In the genomic region with DNA sequence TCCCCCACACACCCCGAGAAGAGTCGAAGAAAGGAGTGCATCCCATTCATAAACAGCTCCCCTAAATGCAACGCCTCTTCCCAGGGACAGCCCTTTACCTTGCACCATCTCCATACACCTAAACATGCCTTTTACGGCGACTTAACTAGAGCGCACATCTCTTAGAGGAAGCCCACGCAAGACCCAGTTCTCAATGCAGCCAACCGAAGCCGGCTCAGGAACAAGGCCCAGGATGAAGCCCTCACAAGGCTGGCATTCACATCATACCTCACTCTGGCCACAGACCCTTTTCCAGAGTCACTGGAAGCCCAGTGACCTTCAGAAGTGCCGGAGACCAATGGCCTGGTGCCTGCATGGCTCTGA, we compare ENCODE assay signal across 18 mouse cellular contexts. TPM values are rescaled to one million over a fixed set of nuclear protein-coding genes. Genes with fewer than 3 reads are reported as not detected.
DNase-seq lines count a peak whose midpoint lies in the region; ATAC-seq and TF ChIP-seq lines count a peak whose summit lies in the region.
"Had no signal": no experiment of that assay in that cellular context is flagged by ENCODE, and none has a peak within 500 bp of the region (broad histone marks: within the 10 kb centered on the region; RNA-seq: fewer than 3 reads in every experiment).

No protein-coding gene starts in this region.

- no peak overlapping the region for H3K9ac ChIP-seq in heart, embryonic 13.5 days
- H3K9ac ChIP-seq in kidney, postnatal 0 days (ENCODE audit: low read depth, low read length), result no peak overlapping the region
- no peak overlapping the region for H3K9ac ChIP-seq in stomach, embryonic 16.5 days (ENCODE audit: low read length)
- H3K9ac ChIP-seq in intestine, embryonic 16.5 days (ENCODE audit: low read depth, low read length), result no peak overlapping the region
- H3K9ac ChIP-seq: embryonic facial prominence, embryonic 15.5 days; forebrain, postnatal 0 days had no signal

- H3K36me3 ChIP-seq in heart, embryonic 13.5 days, result no peaks in the 10 kb centered on the region
- H3K36me3 ChIP-seq in kidney, postnatal 0 days (ENCODE audit: insufficient read depth, low read length), result 0 out of 2 replicates have a peak, but pooled peaks cover 2% of the 10 kb centered on the region
- H3K36me3 ChIP-seq in testis, adult 2 months (ENCODE audit: control insufficient read depth, insufficient read depth, low read length), result no peaks in the 10 kb centered on the region
- H3K36me3 ChIP-seq in stomach, embryonic 16.5 days (ENCODE audit: control insufficient read depth, insufficient read depth, low read length), result no peaks in the 10 kb centered on the region
- H3K36me3 ChIP-seq in intestine, embryonic 16.5 days (ENCODE audit: control insufficient read depth, insufficient read depth, low read length), result no peaks in the 10 kb centered on the region
- H3K36me3 ChIP-seq: embryonic facial prominence, embryonic 15.5 days had no signal

- no peak overlapping the region for H3K4me3 ChIP-seq in heart, embryonic 13.5 days
- H3K4me3 ChIP-seq in kidney, postnatal 0 days (replicated peaks; ENCODE audit: low read depth, low read length), result no peak overlapping the region
- no peak overlapping the region for H3K4me3 ChIP-seq in testis, adult 2 months (ENCODE audit: control insufficient read depth, low read depth, low read length)
- no peak overlapping the region for H3K4me3 ChIP-seq in stomach, embryonic 16.5 days (replicated peaks; ENCODE audit: low read length)
- no peak overlapping the region for H3K4me3 ChIP-seq in intestine, embryonic 16.5 days (ENCODE audit: low read length)
- H3K4me3 ChIP-seq: embryonic facial prominence, embryonic 15.5 days had no signal

- TF ChIP-seq POLR2A in testis, adult 2 months (IDR thresholded peaks at IDR 0.05; ENCODE audit: control insufficient read depth, low read depth, low read length), result no peak

- H3K4me1 ChIP-seq in heart, embryonic 13.5 days, result peaks cover 40% of the 10 kb centered on the region
- H3K4me1 ChIP-seq in kidney, postnatal 0 days (replicated peaks; ENCODE audit: insufficient read depth, low read length), result 0 out of 2 replicates have a peak, but pooled peaks cover 4% of the 10 kb centered on the region
- peaks cover 11% of the 10 kb centered on the region for H3K4me1 ChIP-seq in testis, adult 2 months (ENCODE audit: control insufficient read depth, insufficient read depth, low read length)
- peaks cover 13% of the 10 kb centered on the region for H3K4me1 ChIP-seq in stomach, embryonic 16.5 days (ENCODE audit: control insufficient read depth, insufficient read depth, low read length)
- peaks cover 14% of the 10 kb centered on the region for H3K4me1 ChIP-seq in intestine, embryonic 16.5 days (ENCODE audit: control insufficient read depth, insufficient read depth, low read length)

- no peak for TF ChIP-seq CTCF in kidney, postnatal 0 days (IDR thresholded peaks at IDR 0.05; ENCODE audit: low read depth)
- TF ChIP-seq CTCF in testis, adult 2 months (IDR thresholded peaks at IDR 0.05; ENCODE audit: control insufficient read depth, insufficient read depth, insufficient replicate concordance, low read depth, low read length), result no peak

- ATAC-seq in heart, embryonic 13.5 days (ENCODE audit: extremely low read depth, insufficient number of reproducible peaks, low FRiP score, low TSS enrichment), result no peak
- no peak for ATAC-seq in kidney, postnatal 0 days (replicated peaks; ENCODE audit: low FRiP score, low read depth)
- ATAC-seq in stomach, embryonic 16.5 days (ENCODE audit: insufficient read depth, low FRiP score), result no peak
- ATAC-seq in intestine, embryonic 16.5 days, result no peak
- ATAC-seq: forebrain, postnatal 0 days; inflammation-experienced regulatory T-cells, adult 6 months had no signal

- no peak overlapping the region for H3K4me2 ChIP-seq in heart, embryonic 13.5 days
- no peak overlapping the region for H3K4me2 ChIP-seq in kidney, postnatal 0 days (ENCODE audit: low read length)
- no peak overlapping the region for H3K4me2 ChIP-seq in stomach, embryonic 16.5 days (ENCODE audit: low read depth, low read length)
- H3K4me2 ChIP-seq in intestine, embryonic 16.5 days (ENCODE audit: low read depth, low read length), result no peak overlapping the region
- H3K4me2 ChIP-seq: embryonic facial prominence, embryonic 15.5 days had no signal

- peak overlapping the region; percentile 78 for H3K27ac ChIP-seq in heart, embryonic 13.5 days (replicated peaks)
- H3K27ac ChIP-seq in kidney, postnatal 0 days, result 0 out of 2 replicates have a peak overlapping the region, but pooled peaks have one; percentile 54
- H3K27ac ChIP-seq in testis, adult 2 months (ENCODE audit: control insufficient read depth, insufficient read depth, low read depth, low read length), result peak overlapping the region; percentile 69
- peak overlapping the region; percentile 66; the same call in 1 of the 2 replicates for H3K27ac ChIP-seq in stomach, embryonic 16.5 days (ENCODE audit: low read length)
- no peak overlapping the region for H3K27ac ChIP-seq in intestine, embryonic 16.5 days (ENCODE audit: low read length)
- H3K27ac ChIP-seq: embryonic facial prominence, embryonic 15.5 days had no signal

- no peaks in the 10 kb centered on the region for H3K9me3 ChIP-seq in heart, embryonic 13.5 days
- no peaks in the 10 kb centered on the region for H3K9me3 ChIP-seq in kidney, postnatal 0 days (replicated peaks; ENCODE audit: low read length)
- no peaks in the 10 kb centered on the region for H3K9me3 ChIP-seq in stomach, embryonic 16.5 days (replicated peaks; ENCODE audit: control insufficient read depth, low read length)
- H3K9me3 ChIP-seq in intestine, embryonic 16.5 days (ENCODE audit: control insufficient read depth, low read length), result no peaks in the 10 kb centered on the region
- H3K9me3 ChIP-seq: embryonic facial prominence, embryonic 15.5 days had no signal

- H3K27me3 ChIP-seq in heart, embryonic 13.5 days (replicated peaks), result 0 out of 2 replicates have a peak, but pooled peaks cover 6% of the 10 kb centered on the region
- no peaks in the 10 kb centered on the region for H3K27me3 ChIP-seq in kidney, postnatal 0 days (ENCODE audit: insufficient read depth, low read length)
- H3K27me3 ChIP-seq in testis, adult 2 months (ENCODE audit: control insufficient read depth, insufficient read depth, low read length), result no peaks in the 10 kb centered on the region
- no peaks in the 10 kb centered on the region for H3K27me3 ChIP-seq in stomach, embryonic 16.5 days (ENCODE audit: control insufficient read depth, insufficient read depth, low read length)
- H3K27me3 ChIP-seq in intestine, embryonic 16.5 days (replicated peaks; ENCODE audit: control insufficient read depth, insufficient read depth, low read length), result no peaks in the 10 kb centered on the region
- H3K27me3 ChIP-seq: embryonic facial prominence, embryonic 15.5 days had no signal

- 73% methylated on average over 10 of the region's 10 CpGs for WGBS in heart, embryonic 13.5 days
- 72% methylated on average over 10 of the region's 10 CpGs for WGBS in kidney, postnatal 0 days
- WGBS in stomach, embryonic 16.5 days, result 81% methylated on average over 10 of the region's 10 CpGs
- WGBS in intestine, embryonic 16.5 days, result 80% methylated on average over 10 of the region's 10 CpGs

- DNase-seq in heart, postnatal 4 days, result no peak
- DNase-seq in kidney, postnatal 0 days (ENCODE audit: low spot score), result no peak
- DNase-seq in kidney, postnatal 4 days, result no peak
- DNase-seq in testis, postnatal 14 days (ENCODE audit: low spot score), result no peak
- DNase-seq: cerebellum, adult 11 months; forebrain, postnatal 0 days; midbrain, embryonic 14.5 days; right cerebral cortex, postnatal 4 days had no signal

RNA-seq across cellular contexts. Expression of gene 2900026A02Rik, which starts 21.3 kb away (rescaled TPM):
- 14.4 and 14.8 TPM in 2 replicates for polyA plus RNA-seq in heart, embryonic 13.5 days (2015; fragmentation: Nextera tagmentation; extraction: Ambion mirVana)
- total RNA-seq in heart, postnatal 4 days (2021), result 10 to 100 TPM; 46.8 to 48.3 TPM
- polyA plus RNA-seq in kidney, postnatal 0 days (2015; fragmentation: Nextera tagmentation; extraction: Ambion mirVana), result 4.8 and 5.0 TPM in 2 replicates
- polyA plus RNA-seq in testis, adult 2 months (2012; rRNA removed), result 2.1 and 2.2 TPM in 2 replicates
- polyA plus RNA-seq in stomach, embryonic 16.5 days (2015; fragmentation: Nextera tagmentation; extraction: Ambion mirVana), result 14.9 TPM in 2 replicates
- polyA plus RNA-seq in intestine, embryonic 16.5 days (2015; fragmentation: Nextera tagmentation; extraction: Ambion mirVana), result 8.3 and 9.5 TPM in 2 replicates

RNA-seq across cellular contexts. Expression of gene Tmem211, which starts 27.0 kb away (rescaled TPM):
- polyA plus RNA-seq in heart, embryonic 13.5 days (2015; fragmentation: Nextera tagmentation; extraction: Ambion mirVana), result not detected in 2 replicates
- not detected for total RNA-seq in heart, postnatal 4 days (2021)
- 0.12 and 0.22 TPM in 2 replicates for polyA plus RNA-seq in kidney, postnatal 0 days (2015; fragmentation: Nextera tagmentation; extraction: Ambion mirVana)
- not detected in 2 replicates for polyA plus RNA-seq in testis, adult 2 months (2012; rRNA removed)
- 1.3 and 1.5 TPM in 2 replicates for polyA plus RNA-seq in stomach, embryonic 16.5 days (2015; fragmentation: Nextera tagmentation; extraction: Ambion mirVana)
- 0.13 and 0.28 TPM in 2 replicates for polyA plus RNA-seq in intestine, embryonic 16.5 days (2015; fragmentation: Nextera tagmentation; extraction: Ambion mirVana)
- total RNA-seq: adrenal gland, postnatal 4 days; forebrain, postnatal 0 days; gastrocnemius, postnatal 4 days; left cerebral cortex, adult 18-20 months had no signal
- polyA plus RNA-seq: forebrain, postnatal 0 days; inflammation-experienced regulatory T-cells, adult 6 months; large intestine, adult 2 months; midbrain, embryonic 14.5 days had no signal
